Mouse (Mus musculus): ENCODE data around the gene Ugcg.
A peak's percentile ranks its signal among the peaks of the same experiment; 100 is the strongest.

Ugcg gene

GRCm38 (mm10) chr4:59224889-59225288 is 35.8 kb downstream of the Ugcg start:
- peak; percentile 35 for DNase-seq (ENCODE audit: low read depth, low spot score)

- no peak for DNase-seq (ENCODE audit: low read depth, low spot score)
Measured at GRCm38 (mm10) chr4:59227047-59227446, 38.0 kb downstream of the Ugcg start.

- DNase-seq (ENCODE audit: low read depth, low spot score) = no peak
Measured at GRCm38 (mm10) chr4:59228951-59229350, 39.9 kb downstream of the Ugcg start.

DNA sequence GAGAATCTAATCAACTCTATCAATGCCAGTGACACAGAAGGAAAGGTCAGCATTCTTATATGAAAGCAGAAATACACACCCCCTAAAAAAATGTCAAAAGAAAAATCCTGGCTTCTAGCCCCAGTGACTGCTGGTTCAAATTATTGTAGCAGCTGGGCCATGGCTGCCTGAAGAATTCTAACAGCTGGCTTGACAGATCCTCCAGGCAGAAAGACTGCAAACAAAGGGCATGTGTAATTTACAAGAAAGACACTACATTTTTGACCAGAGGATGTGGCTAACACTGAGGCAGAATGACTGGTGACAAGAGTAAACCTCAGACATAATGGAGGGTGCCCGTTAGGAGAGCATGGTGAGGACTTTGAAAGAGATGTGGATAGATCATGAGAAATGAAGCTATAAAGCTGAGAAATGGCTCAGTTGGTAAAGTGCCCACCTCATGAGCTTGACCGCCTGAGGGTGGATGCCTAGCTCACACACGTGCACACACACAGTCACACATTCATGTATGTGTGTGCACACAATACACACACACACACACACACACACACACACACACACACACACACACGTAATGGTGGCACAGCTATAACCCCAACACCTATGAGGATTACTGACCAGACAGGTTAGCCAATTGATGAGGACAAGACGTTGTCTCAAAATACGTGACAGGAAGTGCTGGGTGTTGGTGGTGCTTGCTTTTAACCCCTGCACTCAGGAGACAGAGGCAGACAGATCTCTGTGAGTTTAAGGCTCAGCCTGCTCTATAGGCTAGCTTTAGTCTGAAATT is 42.4 kb downstream of the Ugcg start:
- no peak for DNase-seq (ENCODE audit: low read depth, low spot score)

GRCm38 (mm10) chr4:59234014-59234413 is 45.0 kb downstream of the Ugcg start:
- DNase-seq (ENCODE audit: low read depth, low spot score) = no peak

GRCm38 (mm10) chr4:59234451-59235216 is 45.6 kb downstream of the Ugcg start:
- DNase-seq (ENCODE audit: low read depth, low spot score) = no peak

DNA sequence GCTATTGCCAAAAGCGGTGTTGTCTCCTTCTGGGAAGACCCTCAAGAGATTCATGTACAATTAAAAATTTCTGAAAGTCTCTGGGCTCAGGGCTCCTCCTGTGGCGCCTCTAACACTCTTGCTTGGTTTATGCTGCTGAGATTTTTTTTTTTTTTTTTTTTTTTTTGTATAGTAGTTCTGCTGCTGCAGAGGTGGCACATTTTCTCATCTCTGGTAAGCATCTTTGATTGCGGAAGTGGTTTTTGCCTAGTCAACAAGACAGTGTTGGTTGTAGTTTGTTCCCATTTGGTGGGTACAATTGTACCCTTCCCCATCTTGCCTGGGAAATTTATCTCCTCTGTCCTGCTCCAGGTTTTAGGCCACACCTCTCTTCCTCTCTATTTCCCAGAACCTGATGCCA is 47.3 kb downstream of the Ugcg start:
- DNase-seq (ENCODE audit: low read depth, low spot score) = no peak

GRCm38 (mm10) chr4:59238641-59239311 is 49.7 kb downstream of the Ugcg start:
- no peak for DNase-seq (ENCODE audit: low read depth, low spot score)

DNA sequence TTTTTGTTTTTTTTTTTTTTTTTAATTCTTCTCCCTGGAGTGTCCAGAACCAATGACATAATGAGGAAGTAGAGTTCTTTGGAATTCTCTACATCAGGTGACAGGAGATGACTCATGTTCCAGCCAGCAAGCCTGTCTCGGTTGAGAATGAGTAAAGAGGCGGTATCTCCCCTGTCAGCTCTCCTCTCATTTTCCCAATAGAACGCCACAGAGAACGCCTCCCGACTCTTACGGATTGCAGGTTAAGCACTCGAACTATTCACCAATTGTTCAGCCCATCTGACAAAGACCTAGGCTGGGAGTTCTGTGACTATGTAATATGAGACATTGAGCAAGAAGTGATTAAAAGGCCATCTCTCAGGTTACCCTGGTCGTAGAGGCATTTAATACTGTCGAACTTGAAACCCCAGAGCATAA is 50.3 kb downstream of the Ugcg start:
- no peak for DNase-seq (ENCODE audit: low read depth, low spot score)

DNA sequence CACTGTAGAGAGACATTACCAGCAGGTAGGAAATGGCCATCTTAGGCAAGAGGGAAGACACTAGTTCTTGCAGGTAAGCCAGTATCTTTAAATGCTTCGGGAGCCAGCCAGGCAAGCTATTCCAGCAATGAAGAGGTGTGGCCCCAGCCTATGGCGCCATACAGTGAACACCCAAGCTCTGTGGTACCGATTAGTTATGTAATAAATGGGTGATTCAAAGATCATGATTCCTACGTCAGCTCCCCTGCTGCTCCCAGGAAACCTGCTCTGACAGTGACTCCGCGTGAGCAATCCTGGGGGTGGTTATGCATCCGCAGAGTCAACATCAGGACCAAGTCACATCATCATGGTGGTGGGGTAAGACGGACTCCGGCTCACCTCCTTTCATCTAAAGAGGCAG is 51.1 kb downstream of the Ugcg start:
- no peak for DNase-seq (ENCODE audit: low read depth, low spot score)

- DNase-seq (ENCODE audit: low read depth, low spot score) = no peak
Measured at GRCm38 (mm10) chr4:59241096-59241495, 52.0 kb downstream of the Ugcg start.

DNA sequence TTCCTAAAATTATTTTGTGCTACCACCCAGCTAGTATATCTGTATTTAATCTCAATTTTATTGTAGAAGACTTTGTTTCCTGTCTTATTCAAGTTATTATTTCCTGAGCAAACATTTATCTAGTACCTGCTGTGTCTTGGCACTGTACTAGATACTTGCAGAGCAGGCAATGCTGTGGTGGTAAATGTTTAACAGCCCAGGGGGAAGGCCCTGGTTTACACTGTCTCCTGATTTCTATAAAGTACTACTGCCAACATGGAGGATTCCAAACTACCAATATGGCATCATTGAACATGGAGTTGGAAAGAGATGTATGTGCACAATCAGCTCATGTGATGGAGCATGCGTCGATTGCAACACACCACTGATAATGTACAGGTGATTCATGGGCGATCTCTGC is 53.2 kb downstream of the Ugcg start:
- no peak for DNase-seq (ENCODE audit: low read depth, low spot score)

DNA sequence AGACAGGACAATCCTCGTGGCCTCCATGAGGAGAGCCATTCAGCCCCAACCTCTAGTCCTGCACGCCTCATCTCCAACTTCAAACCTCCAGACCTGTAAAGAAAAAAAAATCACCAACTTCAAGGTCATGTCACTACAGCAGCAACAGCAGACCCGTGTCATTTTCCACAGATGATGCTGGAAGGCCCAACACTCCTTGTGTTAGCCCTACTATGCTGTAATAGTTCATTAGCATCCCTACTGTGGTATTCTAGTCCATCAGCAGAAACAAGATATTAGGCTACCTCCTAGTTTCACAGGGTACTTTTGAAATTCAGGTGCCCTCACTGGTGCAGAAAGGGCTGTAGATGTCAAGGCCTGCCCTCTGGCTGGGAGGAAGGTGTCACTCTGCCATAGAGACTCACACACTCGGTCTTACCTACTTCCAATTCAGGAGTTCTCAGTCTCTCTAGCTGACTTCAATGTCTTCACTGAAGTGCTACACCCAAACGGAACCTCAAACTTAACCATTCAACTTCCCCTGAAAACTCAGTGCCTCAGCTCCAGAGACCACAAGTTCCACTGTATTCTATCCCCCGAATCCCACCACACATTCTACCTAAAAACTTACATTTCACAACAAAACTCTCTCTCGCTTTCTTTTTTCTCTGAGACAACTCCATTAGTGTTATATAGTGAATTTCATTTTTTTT is 54.9 kb downstream of the Ugcg start:
- no peak for DNase-seq (ENCODE audit: low read depth, low spot score)

GRCm38 (mm10) chr4:59244791-59245555 is 55.9 kb downstream of the Ugcg start:
- no peak for DNase-seq (ENCODE audit: low read depth, low spot score)

DNA sequence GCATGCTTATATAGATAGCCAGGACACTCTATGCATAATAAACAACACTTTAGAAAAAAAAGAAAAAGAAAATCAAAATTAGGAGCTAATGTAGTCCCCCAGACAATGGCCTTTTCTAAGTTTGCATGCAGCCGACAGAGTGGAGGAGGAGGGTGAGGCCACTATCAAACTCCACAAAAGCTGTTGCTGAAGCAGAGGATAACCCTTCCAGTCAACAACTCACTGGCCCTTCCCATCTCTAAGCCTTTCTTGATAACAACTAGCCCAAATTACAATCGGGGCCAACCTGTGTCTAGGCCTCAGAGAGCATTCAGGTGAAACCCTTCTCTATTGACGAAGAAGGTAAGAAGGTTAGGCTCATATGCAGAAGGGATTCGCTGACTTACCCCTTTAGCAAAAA is 56.7 kb downstream of the Ugcg start:
- DNase-seq (ENCODE audit: low read depth, low spot score) = no peak

- no peak for DNase-seq (ENCODE audit: low read depth, low spot score)
Measured at GRCm38 (mm10) chr4:59247545-59247944, 58.5 kb downstream of the Ugcg start.

- DNase-seq (ENCODE audit: low read depth, low spot score) = no peak
Measured at GRCm38 (mm10) chr4:59248035-59248434, 59.0 kb downstream of the Ugcg start.

DNA sequence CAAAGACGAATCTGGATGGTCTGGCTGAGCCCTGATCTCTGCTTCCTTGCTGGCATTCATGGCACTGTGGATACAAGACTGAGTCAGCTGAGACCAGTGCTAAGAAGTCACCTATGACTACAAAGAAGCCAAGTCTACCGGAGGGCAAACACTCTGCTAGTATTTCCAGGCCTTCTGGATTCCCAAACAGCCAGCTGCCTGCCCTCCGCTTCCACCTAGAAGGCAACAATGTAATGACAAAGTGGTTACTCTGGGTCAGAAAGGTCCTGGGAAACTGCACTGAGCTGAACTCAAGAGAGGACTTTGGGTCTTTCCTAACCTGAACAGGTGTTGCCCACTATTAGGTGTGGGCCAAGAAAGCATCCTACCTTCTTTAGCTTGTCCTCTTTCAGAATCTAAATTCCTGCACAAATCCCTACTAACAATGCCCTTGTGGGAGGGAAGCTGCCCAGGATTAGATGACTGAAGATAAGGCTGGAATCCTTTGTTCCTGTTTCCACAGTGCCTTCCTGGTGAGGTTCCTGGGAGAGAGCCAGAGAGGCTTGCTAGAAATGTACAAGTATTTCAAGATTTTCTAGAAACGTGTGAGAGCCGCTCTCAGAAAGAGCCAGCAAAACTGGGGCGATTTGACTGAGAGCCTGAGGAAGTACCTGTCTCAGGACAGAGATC is 63.5 kb downstream of the Ugcg start:
- no peak for DNase-seq (ENCODE audit: low read depth, low spot score)

DNA sequence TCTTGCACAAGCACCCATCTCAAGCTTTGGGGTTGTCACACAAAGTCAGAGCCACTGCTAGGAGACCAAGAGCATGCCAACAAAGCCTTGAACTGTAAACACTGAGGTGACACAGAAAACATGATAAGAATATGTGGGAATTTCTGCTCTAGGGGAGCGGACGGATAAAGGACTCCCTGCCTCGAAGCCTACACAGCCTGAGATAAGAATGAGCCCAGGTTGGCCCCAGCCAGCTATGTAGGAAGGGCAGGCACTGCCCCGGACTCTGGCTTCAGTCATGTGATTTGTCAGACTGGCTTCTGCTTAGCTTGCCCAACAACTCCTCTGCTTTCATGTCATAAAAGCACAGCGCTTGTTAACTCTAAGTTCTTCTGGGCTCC is 64.0 kb downstream of the Ugcg start:
- DNase-seq (ENCODE audit: low read depth, low spot score) = no peak

DNA sequence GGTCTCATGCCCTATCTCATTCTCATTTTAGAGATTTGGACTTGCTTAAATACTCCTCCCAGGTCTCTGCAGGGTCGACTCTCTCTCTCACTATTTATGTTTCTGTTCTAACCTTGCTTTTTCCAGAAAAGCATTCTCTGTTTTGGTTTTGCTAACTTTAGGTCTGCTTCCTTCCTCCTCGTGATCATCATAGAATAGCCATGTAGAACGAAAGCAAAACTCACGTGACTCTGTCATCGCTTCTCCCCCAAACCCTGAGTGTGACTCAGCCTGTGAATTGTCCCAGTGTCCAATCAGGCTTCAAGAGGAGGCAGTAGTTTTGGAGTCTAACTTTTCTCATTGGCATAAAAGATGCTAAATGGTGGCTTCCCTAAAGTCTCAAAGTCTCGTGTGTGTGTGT is 65.3 kb downstream of the Ugcg start:
- peak; percentile 82 for DNase-seq (ENCODE audit: low read depth, low spot score)

DNA sequence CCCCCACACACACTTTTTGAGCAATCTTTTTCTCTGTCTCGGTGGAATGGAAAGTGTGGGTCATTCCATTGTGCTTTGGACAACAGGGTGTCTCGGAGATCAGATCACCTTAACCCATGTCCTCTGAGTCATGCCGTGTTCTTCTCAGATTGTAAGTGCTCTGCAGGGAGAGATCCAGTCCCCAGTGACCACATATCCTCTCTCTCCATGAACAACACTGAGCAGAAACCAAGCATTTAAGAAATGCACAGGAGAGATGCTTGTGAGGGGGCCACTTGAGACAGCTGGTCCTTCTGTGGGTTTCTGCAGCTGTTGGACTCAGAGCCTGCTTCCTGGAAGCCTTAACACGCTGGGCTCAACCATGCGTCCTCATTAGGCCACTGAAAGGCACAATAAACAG is 66.9 kb downstream of the Ugcg start:
- no peak for DNase-seq (ENCODE audit: low read depth, low spot score)
